Mouse (Mus musculus) liver, embryonic 13.5 days (tissue): ENCODE measurements around the gene Rap1gap2. TPM values are rescaled to one million over a fixed set of nuclear protein-coding genes. Genes with fewer than 3 reads are reported as not detected.

Experiments used
- ATAC-seq: fragments of 200-750 bp; cut with Nextera tagmentation; 2 replicates; pipeline ENCODE4 v1.8.0; 2017; ENCODE audit warnings: low read depth, mild to moderate bottlenecking, moderate number of reproducible peaks, moderate library complexity
- DNase-seq: peaks from one replicate; pipeline ENCODE4 v3.0.0; 2022
- H3K27ac ChIP-seq: fragments of 300-500 bp; sonication (generic); 2 replicates; pipeline ENCODE4 v1.5.1; 2015; ENCODE audit warnings: moderate library complexity, mild to moderate bottlenecking, inconsistent platforms
- H3K27me3 ChIP-seq: fragments of 300-500 bp; sonication (generic); 2 replicates; pipeline ENCODE4 v1.6.1; 2015; ENCODE audit warnings: mild to moderate bottlenecking, inconsistent platforms
- H3K36me3 ChIP-seq: fragments of 300-500 bp; sonication (generic); 2 replicates; pipeline ENCODE4 v1.6.1; 2015; ENCODE audit warnings: mild to moderate bottlenecking, inconsistent platforms
- H3K4me1 ChIP-seq: fragments of 300-500 bp; sonication (generic); replicated peaks from 2 replicates; pipeline ENCODE4 v1.6.1; 2015; ENCODE audit warnings: inconsistent platforms
- H3K4me2 ChIP-seq: fragments of 300-500 bp; sonication (generic); 2 replicates; pipeline ENCODE4 v1.6.1; 2015; ENCODE audit warnings: inconsistent platforms, mild to moderate bottlenecking, moderate library complexity
- H3K4me3 ChIP-seq: fragments of 300-500 bp; sonication (generic); replicated peaks from 2 replicates; pipeline ENCODE4 v1.5.1; 2015; ENCODE audit warnings: mild to moderate bottlenecking, inconsistent platforms
- H3K9ac ChIP-seq: fragments of 300-500 bp; sonication (generic); 2 replicates; pipeline ENCODE4 v1.6.1; 2015; ENCODE audit warnings: mild to moderate bottlenecking, inconsistent platforms
- H3K9me3 ChIP-seq: fragments of 300-500 bp; sonication (generic); replicated peaks from 2 replicates; pipeline ENCODE4 v1.6.1; 2016; ENCODE audit warnings: inconsistent platforms
- WGBS: fragments of 180-500 bp; shearing (Covaris S2); methylation state at CpG from one replicate; pipeline ENCODE4 v1.1.7; 2015; ENCODE audit not compliant: insufficient replicate concordance; 5-methylcytosine and 5-hydroxymethylcytosine counted together
- polyA plus RNA-seq: library from polyadenylated mRNA; unstranded; fragments of >200 nt; fragmentation: Nextera tagmentation; extraction: Ambion mirVana; gene quantifications from 2 replicates; pipeline ENCODE4 v1.2.1, GENCODE M21; 2015

Rap1gap2 gene
- polyA plus RNA-seq, 1 experiment from 2014 or later = 0.77 TPM

- ATAC-seq (no peak), DNase-seq (no peak)
- H3K9me3 ChIP-seq = no peaks in the 10 kb centered on the region
- H3K36me3 ChIP-seq = no peaks in the 10 kb centered on the region
- H3K4me1 ChIP-seq = no peaks in the 10 kb centered on the region
- H3K27ac ChIP-seq = no peak overlapping the region
- no peak overlapping the region for H3K4me3 ChIP-seq
- no peak overlapping the region for H3K4me2 ChIP-seq
- H3K9ac ChIP-seq = no peak overlapping the region
- no peaks in the 10 kb centered on the region for H3K27me3 ChIP-seq
- 72% methylated on average over 5 of the region's 5 CpGs for WGBS
Measured at GRCm38 (mm10) chr11:74426306-74426705, 184.4 kb downstream of the Rap1gap2 start.

- DNase-seq = no peak
- Histone ChIP-seq H3K9ac (no peak overlapping the region), H3K27ac (no peak overlapping the region), H3K9me3 (no peaks in the 10 kb centered on the region), H3K4me1 (no peaks in the 10 kb centered on the region), H3K36me3 (no peaks in the 10 kb centered on the region), H3K27me3 (no peaks in the 10 kb centered on the region), H3K4me3 (no peak overlapping the region), H3K4me2 (no peak overlapping the region)
- ATAC-seq = no peak
- 67% methylated on average over 6 of the region's 6 CpGs for WGBS
Measured at GRCm38 (mm10) chr11:74422019-74422418, 188.7 kb downstream of the Rap1gap2 start.

GRCm38 (mm10) chr11:74421151-74421550, 189.6 kb downstream of the Rap1gap2 start:
- H3K27me3 ChIP-seq = no peaks in the 10 kb centered on the region
- 52% methylated on average over 4 of the region's 4 CpGs for WGBS

GRCm38 (mm10) chr11:74419601-74420000, 191.1 kb downstream of the Rap1gap2 start:
- Histone ChIP-seq H3K36me3 (no peaks in the 10 kb centered on the region), H3K27me3 (no peaks in the 10 kb centered on the region), H3K4me2 (no peak overlapping the region), H3K4me3 (no peak overlapping the region), H3K27ac (no peak overlapping the region), H3K4me1 (no peaks in the 10 kb centered on the region), H3K9me3 (no peaks in the 10 kb centered on the region), H3K9ac (no peak overlapping the region)
- DNase-seq (no peak), ATAC-seq (no peak)
- WGBS = 62% methylated on average over 4 of the region's 4 CpGs

More at GRCm38 (mm10) chr11:74421151-74421550, 189.6 kb downstream of the Rap1gap2 start:
- Histone ChIP-seq H3K4me1 (no peaks in the 10 kb centered on the region), H3K4me3 (no peak overlapping the region), H3K27ac (no peak overlapping the region), H3K4me2 (no peak overlapping the region), H3K9me3 (no peaks in the 10 kb centered on the region), H3K36me3 (no peaks in the 10 kb centered on the region), H3K9ac (no peak overlapping the region)
- DNase-seq = no peak
- ATAC-seq = no peak

- 75% methylated on average over 12 of the region's 12 CpGs for WGBS
- H3K27ac ChIP-seq = no peak overlapping the region
- no peak overlapping the region for H3K9ac ChIP-seq
- ATAC-seq (no peak), DNase-seq (no peak)
- H3K9me3 ChIP-seq = no peaks in the 10 kb centered on the region
- H3K4me2 ChIP-seq = no peak overlapping the region
- no peak overlapping the region for H3K4me3 ChIP-seq
- H3K4me1 ChIP-seq = no peaks in the 10 kb centered on the region
- H3K36me3 ChIP-seq = no peaks in the 10 kb centered on the region
- H3K27me3 ChIP-seq = no peaks in the 10 kb centered on the region
Measured at GRCm38 (mm10) chr11:74415736-74416135, 195.0 kb downstream of the Rap1gap2 start.

- Histone ChIP-seq H3K27ac (no peak overlapping the region), H3K4me2 (no peak overlapping the region), H3K9me3 (no peaks in the 10 kb centered on the region), H3K4me1 (0 out of 2 replicates have a peak, but pooled peaks cover 4% of the 10 kb centered on the region), H3K4me3 (no peak overlapping the region), H3K27me3 (no peaks in the 10 kb centered on the region), H3K36me3 (no peaks in the 10 kb centered on the region), H3K9ac (no peak overlapping the region)
- WGBS = 45% methylated on average over 9 of the region's 9 CpGs
- DNase-seq (no peak), ATAC-seq (no peak)
Measured at GRCm38 (mm10) chr11:74414112-74414511, 196.6 kb downstream of the Rap1gap2 start.

GRCm38 (mm10) chr11:74413449-74413972, 197.2 kb downstream of the Rap1gap2 start:
- H3K27me3 ChIP-seq = no peaks in the 10 kb centered on the region
- no peak overlapping the region for H3K9ac ChIP-seq
- no peak overlapping the region for H3K4me3 ChIP-seq
- H3K36me3 ChIP-seq = no peaks in the 10 kb centered on the region
- ATAC-seq = no peak
- no peak for DNase-seq
- 49% methylated on average over 3 of the region's 3 CpGs for WGBS
- H3K4me2 ChIP-seq = no peak overlapping the region
- no peak overlapping the region for H3K27ac ChIP-seq
- H3K4me1 ChIP-seq = 0 out of 2 replicates have a peak, but pooled peaks cover 4% of the 10 kb centered on the region
- H3K9me3 ChIP-seq = no peaks in the 10 kb centered on the region

GRCm38 (mm10) chr11:74412462-74412861, 198.3 kb downstream of the Rap1gap2 start:
- no peak overlapping the region for H3K4me2 ChIP-seq
- no peaks in the 10 kb centered on the region for H3K36me3 ChIP-seq
- no peaks in the 10 kb centered on the region for H3K9me3 ChIP-seq
- ATAC-seq (no peak), DNase-seq (no peak)
- H3K9ac ChIP-seq = no peak overlapping the region
- 65% methylated on average over 3 of the region's 3 CpGs for WGBS
- no peak overlapping the region for H3K27ac ChIP-seq
- H3K27me3 ChIP-seq = no peaks in the 10 kb centered on the region
- H3K4me3 ChIP-seq = no peak overlapping the region
- 0 out of 2 replicates have a peak, but pooled peaks cover 4% of the 10 kb centered on the region for H3K4me1 ChIP-seq

GRCm38 (mm10) chr11:74411943-74412342, 198.8 kb downstream of the Rap1gap2 start:
- no peaks in the 10 kb centered on the region for H3K9me3 ChIP-seq
- H3K9ac ChIP-seq = no peak overlapping the region
- ATAC-seq (no peak), DNase-seq (no peak)
- H3K27me3 ChIP-seq = no peaks in the 10 kb centered on the region
- H3K4me2 ChIP-seq = no peak overlapping the region
- H3K36me3 ChIP-seq = no peaks in the 10 kb centered on the region
- H3K4me1 ChIP-seq = 0 out of 2 replicates have a peak, but pooled peaks cover 4% of the 10 kb centered on the region
- H3K27ac ChIP-seq = no peak overlapping the region
- 56% methylated on average over 3 of the region's 3 CpGs for WGBS
- no peak overlapping the region for H3K4me3 ChIP-seq

- no peak for ATAC-seq
- no peaks in the 10 kb centered on the region for H3K36me3 ChIP-seq
- H3K4me1 ChIP-seq = 0 out of 2 replicates have a peak, but pooled peaks cover 4% of the 10 kb centered on the region
- H3K9ac ChIP-seq = no peak overlapping the region
- H3K27ac ChIP-seq = no peak overlapping the region
- WGBS = 73% methylated on average over 4 of the region's 4 CpGs
- H3K4me3 ChIP-seq = no peak overlapping the region
- DNase-seq = no peak
- H3K9me3 ChIP-seq = no peaks in the 10 kb centered on the region
- no peaks in the 10 kb centered on the region for H3K27me3 ChIP-seq
- no peak overlapping the region for H3K4me2 ChIP-seq
Measured at GRCm38 (mm10) chr11:74409757-74410174, 200.9 kb downstream of the Rap1gap2 start.

- Histone ChIP-seq H3K4me2 (no peak overlapping the region), H3K4me1 (0 out of 2 replicates have a peak, but pooled peaks cover 4% of the 10 kb centered on the region), H3K27me3 (no peaks in the 10 kb centered on the region), H3K9me3 (no peaks in the 10 kb centered on the region), H3K36me3 (no peaks in the 10 kb centered on the region), H3K9ac (no peak overlapping the region), H3K4me3 (no peak overlapping the region), H3K27ac (no peak overlapping the region)
- 67% methylated on average over 5 of the region's 5 CpGs for WGBS
- no peak for DNase-seq
- ATAC-seq = no peak
Measured at GRCm38 (mm10) chr11:74409447-74409754, 201.3 kb downstream of the Rap1gap2 start.
